Mouse (Mus musculus): ENCODE data around the gene Gm4131.
"Not testable (repeated sequence)": the region's sequence is repeated elsewhere in the genome, so short reads cannot be mapped to it uniquely, and the experiment has no call there.

The Gm4131 gene

GRCm38 (mm10) chr14:62566821-62567220 is at the start of gene Gm4131:
Gene Gm4131, minus strand, starts transcription at chr14:62566921.
- not testable (repeated sequence) for DNase-seq

GRCm38 (mm10) chr14:62609904-62610303 is 43.2 kb upstream of the Gm4131 start:
- DNase-seq, result no peak

- DNase-seq, result no peak
Measured at GRCm38 (mm10) chr14:62607791-62608196, 41.1 kb upstream of the Gm4131 start.

GRCm38 (mm10) chr14:62602869-62603268 is 36.1 kb upstream of the Gm4131 start:
- no peak for DNase-seq

- no peak for DNase-seq
Measured at GRCm38 (mm10) chr14:62602271-62602670, 35.5 kb upstream of the Gm4131 start.

GRCm38 (mm10) chr14:62600109-62600522 is 33.4 kb upstream of the Gm4131 start:
- DNase-seq, result no peak

- DNase-seq, result peak; percentile 29
Measured at GRCm38 (mm10) chr14:62585338-62585737, 18.6 kb upstream of the Gm4131 start.

GRCm38 (mm10) chr14:62584637-62585036 is 17.9 kb upstream of the Gm4131 start:
- DNase-seq, result no peak

- DNase-seq, result no peak
Measured at GRCm38 (mm10) chr14:62581768-62582167, 15.0 kb upstream of the Gm4131 start.

GRCm38 (mm10) chr14:62580945-62581344 is 14.2 kb upstream of the Gm4131 start:
- DNase-seq, result no peak

- no peak for DNase-seq
Measured at GRCm38 (mm10) chr14:62575862-62576261, 9.1 kb upstream of the Gm4131 start.

GRCm38 (mm10) chr14:62574906-62575305 is 8.2 kb upstream of the Gm4131 start:
- no peak for DNase-seq

- no peak for DNase-seq
Measured at GRCm38 (mm10) chr14:62573454-62573853, 6.7 kb upstream of the Gm4131 start.

GRCm38 (mm10) chr14:62570299-62570698 is 3.6 kb upstream of the Gm4131 start:
- DNase-seq, result no peak

GRCm38 (mm10) chr14:62569463-62569862 is 2.7 kb upstream of the Gm4131 start:
- no peak for DNase-seq

GRCm38 (mm10) chr14:62563679-62564078 is 3.0 kb downstream of the Gm4131 start:
- peak; percentile 38 for DNase-seq

GRCm38 (mm10) chr14:62561875-62562748 is 4.6 kb downstream of the Gm4131 start:
- no peak for DNase-seq

- DNase-seq, result no peak
Measured at GRCm38 (mm10) chr14:62557111-62557510, 9.6 kb downstream of the Gm4131 start.

- no peak for DNase-seq
Measured at GRCm38 (mm10) chr14:62555840-62556810, 10.6 kb downstream of the Gm4131 start.

GRCm38 (mm10) chr14:62555309-62555829 is 11.4 kb downstream of the Gm4131 start, which contains the start of gene Fam124a:
Gene Fam124a, plus strand, starts transcription at chr14:62555737.
- DNase-seq, result peak; percentile 41

GRCm38 (mm10) chr14:62553786-62554185 is 12.9 kb downstream of the Gm4131 start:
- DNase-seq, result no peak

- DNase-seq, result no peak
Measured at GRCm38 (mm10) chr14:62552771-62553170, 13.9 kb downstream of the Gm4131 start.

- peak; percentile 38 for DNase-seq
Measured at GRCm38 (mm10) chr14:62550121-62550520, 16.6 kb downstream of the Gm4131 start.
